ENCODE assay signal across 20 mouse cellular contexts in genomic region chr17:78964387-78964786, GRCm38 (mm10). TPM values are rescaled to one million over a fixed set of nuclear protein-coding genes. Genes with fewer than 3 reads are reported as not detected.
A peak's percentile ranks its signal among the peaks of the same experiment; 100 is the strongest.
DNase-seq lines count a peak whose midpoint lies in the region; ATAC-seq lines count a peak whose summit lies in the region.
"Had no signal": no experiment of that assay in that cellular context is flagged by ENCODE, and none has a peak within 500 bp of the region (broad histone marks: within the 10 kb centered on the region; RNA-seq: fewer than 3 reads in every experiment).

No protein-coding gene starts in this region.

- H3K4me1 ChIP-seq in forebrain, embryonic 14.5 days (ENCODE audit: control insufficient read depth, insufficient read depth, low read length) = no peaks in the 10 kb centered on the region
- no peaks in the 10 kb centered on the region for H3K4me1 ChIP-seq in forebrain, embryonic 10.5 days
- H3K4me1 ChIP-seq: embryonic facial prominence, embryonic 12.5 days; kidney, embryonic 15.5 days; liver, embryonic 12.5 days; stomach, embryonic 15.5 days had no signal

- no peak overlapping the region for H3K4me3 ChIP-seq in forebrain, embryonic 14.5 days (ENCODE audit: low read depth, low read length)
- H3K4me3 ChIP-seq in forebrain, embryonic 10.5 days = no peak overlapping the region
- H3K4me3 ChIP-seq: embryonic facial prominence, embryonic 12.5 days; heart, adult 2 months; kidney, embryonic 15.5 days; liver, embryonic 12.5 days; stomach, embryonic 15.5 days had no signal

- H3K4me2 ChIP-seq in forebrain, embryonic 14.5 days (ENCODE audit: low read length) = no peak overlapping the region
- H3K4me2 ChIP-seq: embryonic facial prominence, embryonic 12.5 days; kidney, embryonic 15.5 days; liver, embryonic 12.5 days; stomach, embryonic 15.5 days had no signal

- H3K9ac ChIP-seq in forebrain, embryonic 14.5 days (ENCODE audit: low read length) = no peak overlapping the region
- H3K9ac ChIP-seq: embryonic facial prominence, embryonic 12.5 days; kidney, embryonic 15.5 days; liver, embryonic 12.5 days; stomach, embryonic 15.5 days had no signal

- no peak overlapping the region for H3K27ac ChIP-seq in forebrain, embryonic 14.5 days (ENCODE audit: low read depth, low read length)
- no peak overlapping the region for H3K27ac ChIP-seq in forebrain, embryonic 10.5 days
- H3K27ac ChIP-seq: embryonic facial prominence, embryonic 12.5 days; heart, adult 2 months; kidney, embryonic 15.5 days; liver, embryonic 12.5 days; stomach, embryonic 15.5 days had no signal

- 83% methylated on average over 1 of the region's 1 CpGs for WGBS in forebrain, embryonic 14.5 days
- 95% methylated on average over 1 of the region's 1 CpGs for WGBS in forebrain, embryonic 10.5 days

- no peaks in the 10 kb centered on the region for H3K27me3 ChIP-seq in forebrain, embryonic 14.5 days (replicated peaks; ENCODE audit: control insufficient read depth, insufficient read depth, low read length)
- H3K27me3 ChIP-seq in forebrain, embryonic 10.5 days (ENCODE audit: poor library complexity, severe bottlenecking) = no peaks in the 10 kb centered on the region
- H3K27me3 ChIP-seq: embryonic facial prominence, embryonic 12.5 days; kidney, embryonic 15.5 days; liver, embryonic 12.5 days; stomach, embryonic 15.5 days had no signal

- ATAC-seq in forebrain, embryonic 14.5 days = no peak
- ATAC-seq: liver, embryonic 12.5 days; lung, postnatal 0 days had no signal

- H3K36me3 ChIP-seq in forebrain, embryonic 14.5 days (ENCODE audit: control insufficient read depth, insufficient read depth, low read length) = peaks cover 52% of the 10 kb centered on the region
- H3K36me3 ChIP-seq in forebrain, embryonic 10.5 days (replicated peaks) = peaks cover 85% of the 10 kb centered on the region

- no peaks in the 10 kb centered on the region for H3K9me3 ChIP-seq in forebrain, embryonic 14.5 days (replicated peaks; ENCODE audit: control insufficient read depth, low read length)
- no peaks in the 10 kb centered on the region for H3K9me3 ChIP-seq in forebrain, embryonic 10.5 days
- H3K9me3 ChIP-seq: embryonic facial prominence, embryonic 12.5 days; kidney, embryonic 15.5 days; liver, embryonic 12.5 days; stomach, embryonic 15.5 days had no signal

- DNase-seq in forebrain, embryonic 14.5 days (ENCODE audit: low spot score) = peak; percentile 60
- DNase-seq in forebrain, embryonic 10.5 days (ENCODE audit: extremely low spot score, low spot score) = no peak
- DNase-seq in right cerebral cortex, adult 18-20 months = peak; percentile 28
- no peak for DNase-seq in right cerebral cortex, postnatal 25 days
- peak; percentile 5 to 12 for DNase-seq in left cerebral cortex, adult 18-20 months (ENCODE audit: low spot score in 2 of 2)
- no peak for DNase-seq in gastrocnemius, adult 18-20 months (ENCODE audit: low spot score)
- no peak for DNase-seq in liver
- DNase-seq in urinary bladder, postnatal 10 days (ENCODE audit: low spot score) = no peak
- DNase-seq: heart, adult 2 months; heart, postnatal 14 days; thymus, postnatal 36 days had no signal

RNA-seq across cellular contexts. Expression of gene Ndufaf7, which starts 27.5 kb away (rescaled TPM):
- polyA plus RNA-seq in forebrain, embryonic 14.5 days (2014; fragmentation: Nextera tagmentation; extraction: Ambion mirVana) = 57.9 and 63.7 TPM in 2 replicates
- polyA plus RNA-seq in forebrain, embryonic 10.5 days (2016; fragmentation: Nextera tagmentation; extraction: Ambion mirVana) = 46.0 and 49.4 TPM in 2 replicates
- total RNA-seq in left cerebral cortex, adult 18-20 months (2021) = 10 to 100 TPM; 62.9 to 67.4 TPM
- total RNA-seq in gastrocnemius, adult 18-20 months (2021) = 10 to 100 TPM; 22.6 to 28.5 TPM

RNA-seq across cellular contexts. Expression of gene Cebpz, which starts 27.5 kb away (rescaled TPM):
- 52.3 and 60.0 TPM in 2 replicates for polyA plus RNA-seq in forebrain, embryonic 14.5 days (2014; fragmentation: Nextera tagmentation; extraction: Ambion mirVana)
- polyA plus RNA-seq in forebrain, embryonic 10.5 days (2016; fragmentation: Nextera tagmentation; extraction: Ambion mirVana) = 60.4 and 61.9 TPM in 2 replicates
- total RNA-seq in left cerebral cortex, adult 18-20 months (2021) = 10 to 100 TPM; 36.2 to 36.3 TPM
- 10 to 100 TPM; 25.6 to 28.5 TPM for total RNA-seq in gastrocnemius, adult 18-20 months (2021)

RNA-seq across cellular contexts. Expression of gene Cebpzos, which starts 48.1 kb away (rescaled TPM):
- polyA plus RNA-seq in forebrain, embryonic 14.5 days (2014; fragmentation: Nextera tagmentation; extraction: Ambion mirVana) = 112 and 121 TPM in 2 replicates
- polyA plus RNA-seq in forebrain, embryonic 10.5 days (2016; fragmentation: Nextera tagmentation; extraction: Ambion mirVana) = 106 and 109 TPM in 2 replicates
- 10 to 100 TPM; 24.0 to 29.4 TPM for total RNA-seq in left cerebral cortex, adult 18-20 months (2021)
- total RNA-seq in gastrocnemius, adult 18-20 months (2021) = 10 to 100 TPM; 40.3 to 41.9 TPM

RNA-seq across cellular contexts. Expression of gene Prkd3, which starts 56.2 kb away (rescaled TPM):
- 28.6 and 29.2 TPM in 2 replicates for polyA plus RNA-seq in forebrain, embryonic 14.5 days (2014; fragmentation: Nextera tagmentation; extraction: Ambion mirVana)
- polyA plus RNA-seq in forebrain, embryonic 10.5 days (2016; fragmentation: Nextera tagmentation; extraction: Ambion mirVana) = 47.8 and 50.5 TPM in 2 replicates
- 1 to 10 TPM; 9.3 to 10.0 TPM for total RNA-seq in left cerebral cortex, adult 18-20 months (2021)
- total RNA-seq in gastrocnemius, adult 18-20 months (2021) = 1 to 10 TPM; 7.7 to 9.1 TPM

RNA-seq across cellular contexts. Expression of gene Sult6b1, which starts 57.6 kb away (rescaled TPM):
- polyA plus RNA-seq in forebrain, embryonic 14.5 days (2014; fragmentation: Nextera tagmentation; extraction: Ambion mirVana) = 0.15 and 0.20 TPM in 2 replicates
- 0.20 TPM in 1 of 2 replicates, not detected in the other for polyA plus RNA-seq in forebrain, embryonic 10.5 days (2016; fragmentation: Nextera tagmentation; extraction: Ambion mirVana)
- total RNA-seq in left cerebral cortex, adult 18-20 months (2021) = not detected
- not detected for total RNA-seq in gastrocnemius, adult 18-20 months (2021)
- total RNA-seq: adrenal gland, adult 18-20 months; heart, adult 2 months; heart, postnatal 14 days; left cerebral cortex, postnatal 25 days; megakaryocyte-erythroid progenitor cell, adult 5-6 weeks had no signal
- polyA plus RNA-seq: heart, adult 2 months; kidney, embryonic 15.5 days; liver, embryonic 12.5 days; small intestine, adult 2 months had no signal

Comparison
In these comparisons a context has a peak if more than half of its experiments do, and no peak if none do; other contexts are left out.
1. DNase-seq: peak in forebrain, embryonic 14.5 days (single experiment), right cerebral cortex, adult 18-20 months (single experiment) and left cerebral cortex, adult 18-20 months (2 of 2); none in forebrain, embryonic 10.5 days (single experiment), right cerebral cortex, postnatal 25 days (single experiment), gastrocnemius, adult 18-20 months (single experiment), liver (single experiment) and urinary bladder, postnatal 10 days (single experiment).